Mouse (Mus musculus) testis, adult 2 months (tissue): ENCODE measurements around the gene Ggt1. TPM values are rescaled to one million over a fixed set of nuclear protein-coding genes. Genes with fewer than 3 reads are reported as not detected.

ENCODE experiments used
- H3K27ac ChIP-seq: fragments of 200-500 bp; 2 replicates; pipeline ENCODE4 v1.5.1; 2012; ENCODE audit warnings: low read depth, low read length; ENCODE audit not compliant: control insufficient read depth, insufficient read depth
- H3K27me3 ChIP-seq: fragments of 200-500 bp; 2 replicates; pipeline ENCODE4 v1.6.1; 2012; ENCODE audit warnings: mild to moderate bottlenecking, low read length, moderate library complexity; ENCODE audit not compliant: control insufficient read depth, insufficient read depth
- H3K36me3 ChIP-seq: fragments of 200-500 bp; 2 replicates; pipeline ENCODE4 v1.6.1; 2012; ENCODE audit warnings: mild to moderate bottlenecking, low read length; ENCODE audit not compliant: control insufficient read depth, insufficient read depth
- H3K4me1 ChIP-seq: fragments of 200-500 bp; 2 replicates; pipeline ENCODE4 v1.6.1; 2012; ENCODE audit warnings: low read length; ENCODE audit not compliant: control insufficient read depth, insufficient read depth
- H3K4me3 ChIP-seq: fragments of 200-500 bp; 2 replicates; pipeline ENCODE4 v1.5.1; 2012; ENCODE audit warnings: low read depth, mild to moderate bottlenecking, low read length, moderate library complexity, mixed read lengths; ENCODE audit not compliant: control insufficient read depth
- CTCF ChIP-seq: fragments of 200-500 bp; IDR thresholded peaks from 2 replicates; pipeline ENCODE4 v1.5.1; 2012; ENCODE audit warnings: low read depth, mild to moderate bottlenecking, inconsistent platforms, low read length, moderate library complexity; ENCODE audit not compliant: control insufficient read depth, insufficient read depth, insufficient replicate concordance
- POLR2A ChIP-seq: fragments of 200-500 bp; IDR thresholded peaks from 2 replicates; pipeline ENCODE4 v1.6.1; 2012; ENCODE audit warnings: low read depth, mild to moderate bottlenecking, inconsistent platforms, low read length, moderate library complexity; ENCODE audit not compliant: control insufficient read depth
- polyA plus RNA-seq: library from polyadenylated mRNA; depleted of rRNA; stranded (reverse); fragments of >200 nt; gene quantifications from 2 replicates; pipeline ENCODE4 v1.2.3, GENCODE M21; 2012

Ggt1 gene
- polyA plus RNA-seq, 1 experiment = 1.6 TPM

GRCm38 (mm10) chr10:75548486-75548885 is 12.9 kb upstream of the Ggt1 start:
- Histone ChIP-seq H3K36me3 (no peaks in the 10 kb centered on the region), H3K4me3 (no peak overlapping the region), H3K27ac (no peak overlapping the region), H3K27me3 (no peaks in the 10 kb centered on the region), H3K4me1 (peaks cover 7% of the 10 kb centered on the region)
- no peak for TF ChIP-seq POLR2A
- no peak for TF ChIP-seq CTCF

- H3K27ac ChIP-seq = no peak overlapping the region
- H3K36me3 ChIP-seq = no peaks in the 10 kb centered on the region
- TF ChIP-seq POLR2A = no peak
- TF ChIP-seq CTCF = no peak
These were observed 11.5 kb upstream of the Ggt1 start for GRCm38 (mm10) chr10:75549886-75550285.

GRCm38 (mm10) chr10:75551175-75551574 is 10.2 kb upstream of the Ggt1 start:
- Histone ChIP-seq H3K27me3 (no peaks in the 10 kb centered on the region), H3K4me3 (no peak overlapping the region), H3K27ac (peak overlapping the region; percentile 28; the same call in 1 of the 2 replicates), H3K36me3 (no peaks in the 10 kb centered on the region), H3K4me1 (peaks cover 7% of the 10 kb centered on the region)
- TF ChIP-seq CTCF = no peak
- TF ChIP-seq POLR2A = no peak

More at GRCm38 (mm10) chr10:75549886-75550285, 11.5 kb upstream of the Ggt1 start:
- Histone ChIP-seq H3K4me1 (peaks cover 7% of the 10 kb centered on the region), H3K4me3 (no peak overlapping the region), H3K27me3 (no peaks in the 10 kb centered on the region)

DNA sequence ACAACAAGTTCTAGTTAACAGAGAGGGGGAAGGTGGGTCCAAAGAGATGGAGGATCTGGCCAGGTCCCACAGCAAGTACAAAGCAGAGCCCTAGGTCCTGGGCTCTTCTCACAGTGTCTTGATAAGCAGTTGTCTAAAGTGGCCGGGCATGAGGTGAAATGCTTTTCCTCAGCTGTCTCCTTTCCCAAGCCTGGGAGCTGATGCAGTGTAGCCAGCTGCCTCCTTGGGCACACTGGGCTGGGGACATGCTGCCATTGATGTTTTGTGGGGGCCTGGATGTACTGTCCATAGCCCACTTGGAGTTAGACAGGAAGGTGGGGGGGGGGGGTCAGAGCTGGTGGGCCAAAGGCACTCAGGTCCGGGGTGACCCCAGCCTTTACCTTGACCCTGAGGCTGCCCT is 9.3 kb upstream of the Ggt1 start:
- peaks cover 7% of the 10 kb centered on the region for H3K4me1 ChIP-seq
- no peaks in the 10 kb centered on the region for H3K36me3 ChIP-seq
- H3K27me3 ChIP-seq = no peaks in the 10 kb centered on the region
- TF ChIP-seq CTCF (no peak), POLR2A (no peak)
- H3K27ac ChIP-seq = no peak overlapping the region
- no peak overlapping the region for H3K4me3 ChIP-seq

DNA sequence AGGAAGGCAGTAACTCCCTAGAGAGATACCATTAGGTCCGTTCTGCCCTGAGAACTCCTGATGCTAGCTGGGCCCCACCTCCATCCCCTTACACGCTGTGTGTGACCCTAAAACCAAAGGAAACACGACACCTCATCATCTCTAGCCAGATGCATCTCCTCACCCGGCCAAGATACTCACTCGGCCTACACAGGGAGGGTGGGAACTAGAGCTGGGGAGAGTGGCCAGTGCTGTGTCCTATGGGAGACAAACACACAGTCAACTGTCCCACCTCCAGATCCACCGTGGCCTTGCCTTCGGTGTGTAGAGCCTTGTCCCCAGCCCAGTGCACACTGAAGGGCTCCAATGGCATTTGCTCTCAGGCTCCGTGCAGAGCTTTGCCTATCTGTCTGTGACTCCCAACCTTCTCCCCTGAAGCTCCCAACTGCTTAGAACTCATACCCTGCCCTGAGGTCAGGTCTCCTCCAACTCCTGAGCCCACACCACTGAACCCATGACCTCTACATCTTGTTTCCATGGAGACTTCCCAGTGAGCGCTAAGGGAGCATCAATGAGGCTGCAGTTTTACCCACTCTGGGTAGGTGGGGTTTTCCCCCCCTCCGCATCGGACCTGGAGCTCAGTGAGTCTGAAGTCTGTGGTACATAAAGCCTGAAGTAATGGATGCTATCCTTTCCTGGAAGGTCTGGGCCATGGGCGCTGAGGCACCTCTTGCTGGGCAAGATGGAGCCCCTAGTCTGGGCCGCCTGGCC is 8.5 kb upstream of the Ggt1 start:
- Histone ChIP-seq H3K4me3 (peak overlapping the region; percentile 11), H3K4me1 (peaks cover 7% of the 10 kb centered on the region), H3K27ac (no peak overlapping the region), H3K27me3 (no peaks in the 10 kb centered on the region), H3K36me3 (no peaks in the 10 kb centered on the region)
- no peak for TF ChIP-seq CTCF
- TF ChIP-seq POLR2A = no peak

GRCm38 (mm10) chr10:75554090-75554489 is 7.3 kb upstream of the Ggt1 start:
- Histone ChIP-seq H3K27me3 (no peaks in the 10 kb centered on the region), H3K4me1 (peaks cover 7% of the 10 kb centered on the region), H3K27ac (no peak overlapping the region), H3K4me3 (no peak overlapping the region), H3K36me3 (no peaks in the 10 kb centered on the region)
- TF ChIP-seq POLR2A = no peak
- TF ChIP-seq CTCF = no peak

DNA sequence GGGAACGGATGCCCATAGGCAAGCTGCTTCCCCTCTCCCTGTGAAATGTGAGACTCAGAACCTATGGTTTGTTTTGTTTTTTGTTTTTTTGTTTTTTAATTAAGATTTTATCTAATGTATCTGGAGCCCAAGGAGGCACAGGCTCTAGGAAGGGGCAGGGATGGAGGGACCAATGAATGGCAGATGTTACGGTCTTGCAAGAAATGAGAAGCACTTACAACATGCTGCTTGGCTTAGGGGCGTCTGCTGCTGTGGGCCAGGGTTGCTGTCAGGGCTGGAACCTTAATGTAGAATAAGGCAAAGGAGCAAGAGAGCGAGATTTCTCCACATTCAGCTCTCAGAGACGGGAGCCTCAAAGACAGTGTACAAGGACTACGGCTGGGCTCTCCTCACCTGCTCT is 5.8 kb upstream of the Ggt1 start:
- no peaks in the 10 kb centered on the region for H3K27me3 ChIP-seq
- no peaks in the 10 kb centered on the region for H3K36me3 ChIP-seq
- no peak overlapping the region for H3K4me3 ChIP-seq
- peak overlapping the region; percentile 19; the same call in 1 of the 2 replicates for H3K27ac ChIP-seq
- H3K4me1 ChIP-seq = peaks cover 13% of the 10 kb centered on the region
- no peak for TF ChIP-seq CTCF
- no peak for TF ChIP-seq POLR2A
